Mouse (Mus musculus): ENCODE measurements around the gene Otulinl. TPM values are rescaled to one million over a fixed set of nuclear protein-coding genes. Genes with fewer than 3 reads are reported as not detected.

Otulinl gene
- polyA plus RNA-seq, 1 experiment from 2014 or later: 18.1 TPM

DNA sequence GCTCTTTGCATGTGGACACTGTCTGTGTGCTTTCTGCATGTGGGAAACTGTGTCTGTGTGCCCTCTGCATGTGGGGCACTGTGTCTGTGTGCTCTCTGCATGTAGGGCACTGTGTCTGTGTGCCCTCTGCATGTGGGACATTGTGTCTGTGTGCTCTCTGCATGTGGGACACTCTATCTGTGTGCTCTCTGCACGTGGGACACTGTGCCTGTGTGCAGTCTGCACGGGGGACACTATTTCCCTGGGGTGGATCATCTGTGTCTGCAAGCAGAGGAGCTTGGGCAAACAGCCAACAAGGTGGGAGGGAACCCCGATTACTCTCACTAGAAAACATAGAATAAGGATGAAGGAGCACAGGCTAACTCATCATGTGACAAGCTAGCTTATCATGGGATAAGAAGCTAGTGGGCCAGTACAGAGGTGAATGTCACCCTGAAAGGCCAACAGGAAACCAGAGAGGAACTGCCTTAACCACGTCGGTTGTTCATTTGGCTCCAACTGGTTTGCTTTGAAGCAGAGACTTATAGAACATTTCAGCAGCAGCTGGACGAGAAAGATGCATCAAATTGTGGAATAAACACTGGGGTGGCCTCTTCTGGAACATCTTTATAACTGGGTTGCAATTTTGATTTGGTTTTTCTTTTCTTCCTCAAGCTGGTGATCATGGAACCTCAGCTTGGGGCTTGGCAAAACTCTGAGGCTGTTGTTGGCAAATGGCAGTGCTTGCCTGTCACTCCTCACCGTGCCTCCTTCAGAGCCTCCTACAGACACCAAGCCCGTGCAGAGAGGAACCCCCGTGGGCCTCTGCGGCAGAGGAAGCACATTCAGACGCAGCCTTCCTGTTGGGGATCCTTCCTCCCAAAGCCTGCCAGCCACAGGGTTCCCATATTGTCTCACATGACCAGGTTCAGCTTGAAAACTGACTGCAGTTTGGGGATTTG lies 20.9 kb upstream of the Otulinl start:
- no peak for ATAC-seq (ENCODE audit: insufficient read depth, low FRiP score, low read depth)
- Histone ChIP-seq H3K27me3 (replicated peaks) (no peaks in the 10 kb centered on the region), H3K27ac (peak overlapping the region; percentile 31; the same call in 1 of the 2 replicates), H3K36me3 (no peaks in the 10 kb centered on the region), H3K4me1 (0 out of 2 replicates have a peak, but pooled peaks cover 2% of the 10 kb centered on the region), H3K9me3 (no peaks in the 10 kb centered on the region), H3K9ac (no peak overlapping the region), H3K4me2 (no peak overlapping the region), H3K4me3 (replicated peaks) (no peak overlapping the region)
- WGBS: 31% methylated on average over 11 of the region's 11 CpGs

DNA sequence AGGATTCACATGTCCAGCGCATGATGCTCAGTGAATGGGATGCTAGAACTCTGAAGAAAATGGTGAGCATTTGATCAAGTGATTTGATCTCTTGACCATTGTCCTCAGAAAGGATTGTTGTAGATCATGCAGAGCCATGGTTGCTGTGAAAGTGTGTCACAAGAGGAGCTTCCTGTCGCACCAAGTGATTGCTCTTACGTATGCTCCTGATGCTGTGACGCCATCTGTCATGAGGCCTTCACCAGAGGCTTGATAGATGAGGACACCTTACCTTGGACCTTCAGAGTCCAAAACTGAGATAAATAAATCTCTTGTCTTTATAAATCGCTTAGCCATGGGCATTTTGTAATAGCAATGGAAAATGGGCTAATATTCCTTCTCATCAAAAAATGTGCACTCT lies 16.3 kb upstream of the Otulinl start:
- H3K36me3 ChIP-seq: no peaks in the 10 kb centered on the region
- 84% methylated on average over 5 of the region's 5 CpGs for WGBS
- no peaks in the 10 kb centered on the region for H3K27me3 ChIP-seq (replicated peaks)
- H3K9ac ChIP-seq: no peak overlapping the region
- H3K4me2 ChIP-seq: no peak overlapping the region
- H3K27ac ChIP-seq: no peak overlapping the region
- no peaks in the 10 kb centered on the region for H3K9me3 ChIP-seq
- H3K4me3 ChIP-seq (replicated peaks): no peak overlapping the region
- no peaks in the 10 kb centered on the region for H3K4me1 ChIP-seq
- ATAC-seq (ENCODE audit: insufficient read depth, low FRiP score, low read depth): no peak

GRCm38 (mm10) chr15:27693235-27693634 lies 11.9 kb upstream of the Otulinl start:
- 83% methylated on average over 10 of the region's 10 CpGs for WGBS
- Histone ChIP-seq H3K9ac (no peak overlapping the region), H3K9me3 (no peaks in the 10 kb centered on the region), H3K4me1 (no peaks in the 10 kb centered on the region), H3K36me3 (no peaks in the 10 kb centered on the region), H3K4me3 (replicated peaks) (no peak overlapping the region), H3K27me3 (replicated peaks) (no peaks in the 10 kb centered on the region), H3K27ac (no peak overlapping the region), H3K4me2 (no peak overlapping the region)
- ATAC-seq (ENCODE audit: insufficient read depth, low FRiP score, low read depth): no peak

- no peak for ATAC-seq (ENCODE audit: insufficient read depth, low FRiP score, low read depth)
- 81% methylated on average over 7 of the region's 7 CpGs for WGBS
- no peak overlapping the region for H3K9ac ChIP-seq
- H3K27ac ChIP-seq: no peak overlapping the region
- H3K36me3 ChIP-seq: no peaks in the 10 kb centered on the region
- no peaks in the 10 kb centered on the region for H3K9me3 ChIP-seq
- H3K4me3 ChIP-seq (replicated peaks): no peak overlapping the region
- H3K27me3 ChIP-seq (replicated peaks): no peaks in the 10 kb centered on the region
- H3K4me2 ChIP-seq: no peak overlapping the region
- no peaks in the 10 kb centered on the region for H3K4me1 ChIP-seq
Observed at GRCm38 (mm10) chr15:27692161-27692560, 10.8 kb upstream of the Otulinl start.

- no peak overlapping the region for H3K4me3 ChIP-seq (replicated peaks)
- no peaks in the 10 kb centered on the region for H3K4me1 ChIP-seq
- no peak overlapping the region for H3K4me2 ChIP-seq
- no peak for ATAC-seq (ENCODE audit: insufficient read depth, low FRiP score, low read depth)
- no peaks in the 10 kb centered on the region for H3K9me3 ChIP-seq
- WGBS: 72% methylated on average over 7 of the region's 7 CpGs
- no peak overlapping the region for H3K27ac ChIP-seq
- H3K27me3 ChIP-seq (replicated peaks): no peaks in the 10 kb centered on the region
- no peaks in the 10 kb centered on the region for H3K36me3 ChIP-seq
- H3K9ac ChIP-seq: no peak overlapping the region
Observed at GRCm38 (mm10) chr15:27691213-27691612, 9.8 kb upstream of the Otulinl start.

DNA sequence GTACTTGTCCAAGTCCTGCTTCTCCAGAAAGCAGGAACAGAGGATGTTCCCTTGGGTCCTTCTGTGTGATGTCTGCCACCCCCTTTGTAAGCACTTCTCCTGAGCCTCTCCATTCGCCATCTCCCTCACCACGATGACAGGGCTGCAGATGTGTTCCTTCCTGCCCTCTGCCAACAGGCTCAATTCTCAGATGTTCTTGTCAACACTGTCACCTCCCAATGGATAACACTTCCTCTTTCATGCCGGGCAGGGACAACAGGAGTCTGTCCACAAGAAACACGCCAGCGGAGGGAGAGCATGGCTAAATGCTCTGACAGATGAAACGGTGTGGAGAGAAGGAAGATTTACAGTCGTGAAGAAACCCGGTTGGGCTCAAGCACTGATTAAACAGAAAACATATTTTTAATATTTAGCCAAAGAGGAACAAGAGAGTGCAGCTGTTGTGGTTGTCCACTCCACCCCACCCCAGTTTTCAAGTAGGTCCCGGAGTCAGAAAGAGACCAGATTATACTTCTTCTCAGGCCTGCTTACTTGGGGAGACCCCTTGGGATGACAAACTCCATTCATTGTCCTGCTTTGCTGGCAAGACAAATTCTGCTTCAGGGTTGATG lies 6.8 kb upstream of the Otulinl start:
- no peak for ATAC-seq (ENCODE audit: insufficient read depth, low FRiP score, low read depth)
- WGBS: 51% methylated on average over 9 of the region's 9 CpGs
- Histone ChIP-seq H3K9me3 (no peaks in the 10 kb centered on the region), H3K27ac (no peak overlapping the region), H3K4me3 (replicated peaks) (no peak overlapping the region), H3K4me1 (no peaks in the 10 kb centered on the region), H3K27me3 (replicated peaks) (no peaks in the 10 kb centered on the region), H3K36me3 (no peaks in the 10 kb centered on the region), H3K9ac (no peak overlapping the region), H3K4me2 (no peak overlapping the region)

GRCm38 (mm10) chr15:27684813-27685212 lies 3.4 kb upstream of the Otulinl start:
- Histone ChIP-seq H3K4me2 (no peak overlapping the region), H3K4me3 (replicated peaks) (no peak overlapping the region), H3K9me3 (no peaks in the 10 kb centered on the region), H3K27me3 (replicated peaks) (no peaks in the 10 kb centered on the region), H3K4me1 (0 out of 2 replicates have a peak, but pooled peaks cover 4% of the 10 kb centered on the region), H3K27ac (no peak overlapping the region), H3K9ac (no peak overlapping the region), H3K36me3 (no peaks in the 10 kb centered on the region)
- 85% methylated on average over 7 of the region's 7 CpGs for WGBS
- ATAC-seq (ENCODE audit: insufficient read depth, low FRiP score, low read depth): no peak

DNA sequence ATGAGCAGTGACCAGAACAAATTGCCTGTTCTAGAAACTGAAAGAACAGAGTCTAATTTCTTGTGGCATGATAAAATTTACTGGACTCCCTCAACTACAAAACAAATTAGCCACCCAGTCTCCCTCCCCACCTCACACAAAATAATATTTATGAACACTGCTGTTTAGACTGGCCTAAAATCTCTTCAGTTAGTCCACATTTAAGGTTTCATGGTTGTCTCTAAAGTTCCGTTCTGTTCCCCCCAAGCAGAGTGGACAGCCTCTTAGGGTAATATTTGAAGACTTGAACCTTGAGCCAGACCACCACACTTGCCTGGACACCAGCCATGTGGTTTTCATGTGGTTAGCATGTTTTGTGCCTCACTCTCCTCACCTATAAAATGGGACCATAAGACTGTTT lies 1.8 kb upstream of the Otulinl start:
- no peak for ATAC-seq (ENCODE audit: insufficient read depth, low FRiP score, low read depth)
- Histone ChIP-seq H3K9me3 (no peaks in the 10 kb centered on the region), H3K36me3 (no peaks in the 10 kb centered on the region), H3K4me2 (no peak overlapping the region), H3K27me3 (replicated peaks) (0 out of 2 replicates have a peak, but pooled peaks cover 2% of the 10 kb centered on the region), H3K27ac (peak overlapping the region; percentile 69; the same call in 1 of the 2 replicates), H3K4me3 (replicated peaks) (no peak overlapping the region), H3K4me1 (0 out of 2 replicates have a peak, but pooled peaks cover 4% of the 10 kb centered on the region), H3K9ac (no peak overlapping the region)
- WGBS: 60% methylated on average over 1 of the region's 1 CpGs

GRCm38 (mm10) chr15:27682619-27683018 lies 1.2 kb upstream of the Otulinl start:
- no peak for ATAC-seq (ENCODE audit: insufficient read depth, low FRiP score, low read depth)
- WGBS: 24% methylated on average over 9 of the region's 9 CpGs
- H3K4me2 ChIP-seq: no peak overlapping the region
- 0 out of 2 replicates have a peak, but pooled peaks cover 4% of the 10 kb centered on the region for H3K4me1 ChIP-seq
- no peaks in the 10 kb centered on the region for H3K9me3 ChIP-seq
- H3K36me3 ChIP-seq: no peaks in the 10 kb centered on the region
- H3K4me3 ChIP-seq (replicated peaks): no peak overlapping the region
- H3K9ac ChIP-seq: no peak overlapping the region
- H3K27ac ChIP-seq: peak overlapping the region; percentile 69
- 0 out of 2 replicates have a peak, but pooled peaks cover 2% of the 10 kb centered on the region for H3K27me3 ChIP-seq (replicated peaks)

DNA sequence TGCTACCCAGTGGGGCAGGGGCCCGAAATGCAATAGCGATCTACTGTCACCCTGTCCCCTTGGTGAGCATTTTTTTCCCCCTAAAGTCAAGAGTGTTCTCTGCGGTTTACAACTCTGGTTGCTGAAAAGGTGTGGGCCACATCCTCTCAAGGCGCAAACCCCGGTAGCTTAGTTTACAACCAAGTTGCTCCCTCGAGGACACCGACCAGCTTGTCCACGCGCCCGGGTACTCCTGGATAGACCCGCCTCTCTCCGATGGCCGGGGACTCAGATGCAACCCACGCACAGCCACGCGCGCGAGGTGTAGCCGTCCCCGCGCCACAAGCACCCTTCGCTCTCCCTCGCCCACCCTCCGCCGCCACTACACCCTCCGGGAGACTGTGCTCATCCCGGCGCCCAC lies 382 bp downstream of the Otulinl start:
- Histone ChIP-seq H3K27ac (no peak overlapping the region), H3K4me3 (replicated peaks) (peak overlapping the region; percentile 73), H3K27me3 (replicated peaks) (0 out of 2 replicates have a peak, but pooled peaks cover 2% of the 10 kb centered on the region), H3K4me2 (peak overlapping the region; percentile 96), H3K4me1 (0 out of 2 replicates have a peak, but pooled peaks cover 11% of the 10 kb centered on the region), H3K36me3 (no peaks in the 10 kb centered on the region), H3K9me3 (no peaks in the 10 kb centered on the region), H3K9ac (peak overlapping the region; percentile 44; the same call in 1 of the 2 replicates)
- 1% methylated on average over 28 of the region's 28 CpGs for WGBS
- ATAC-seq (ENCODE audit: insufficient read depth, low FRiP score, low read depth): no peak; the same call in 1 of the 2 replicates

- Histone ChIP-seq H3K27me3 (replicated peaks) (0 out of 2 replicates have a peak, but pooled peaks cover 2% of the 10 kb centered on the region), H3K4me2 (no peak overlapping the region), H3K9me3 (no peaks in the 10 kb centered on the region), H3K4me1 (peaks cover 13% of the 10 kb centered on the region; the same call in 1 of the 2 replicates), H3K9ac (no peak overlapping the region), H3K36me3 (no peaks in the 10 kb centered on the region), H3K4me3 (replicated peaks) (no peak overlapping the region), H3K27ac (no peak overlapping the region)
- no peak for ATAC-seq (ENCODE audit: insufficient read depth, low FRiP score, low read depth)
- WGBS: 81% methylated on average over 9 of the region's 9 CpGs
Observed at GRCm38 (mm10) chr15:27678511-27678910, 2.9 kb downstream of the Otulinl start.

- Histone ChIP-seq H3K4me1 (peaks cover 11% of the 10 kb centered on the region; the same call in 1 of the 2 replicates), H3K4me2 (no peak overlapping the region), H3K9me3 (no peaks in the 10 kb centered on the region), H3K4me3 (replicated peaks) (no peak overlapping the region), H3K36me3 (no peaks in the 10 kb centered on the region), H3K9ac (no peak overlapping the region), H3K27me3 (replicated peaks) (0 out of 2 replicates have a peak, but pooled peaks cover 2% of the 10 kb centered on the region), H3K27ac (no peak overlapping the region)
- 90% methylated on average over 6 of the region's 6 CpGs for WGBS
- no peak for ATAC-seq (ENCODE audit: insufficient read depth, low FRiP score, low read depth)
Observed at GRCm38 (mm10) chr15:27677801-27678200, 3.6 kb downstream of the Otulinl start.

Data from stomach, embryonic 15.5 days (tissue).